Mouse (Mus musculus): ENCODE measurements at regions not wholly inside any gene's neighbourhood (a gene's known extent, or its start where the extent isn't known, plus 50 kb on each side); places are given as distances from the start of the nearest gene placed in this dataset.

- TF ChIP-seq CTCF (IDR thresholded peaks at IDR 0.05): no peak
- TF ChIP-seq EP300 (IDR thresholded peaks at IDR 0.05): no peak
These were observed 178.3 kb upstream of the Snx7 start for GRCm38 (mm10) chr3:118047016-118047415.

All from lung, postnatal 0 days (tissue).